In the genomic region with DNA sequence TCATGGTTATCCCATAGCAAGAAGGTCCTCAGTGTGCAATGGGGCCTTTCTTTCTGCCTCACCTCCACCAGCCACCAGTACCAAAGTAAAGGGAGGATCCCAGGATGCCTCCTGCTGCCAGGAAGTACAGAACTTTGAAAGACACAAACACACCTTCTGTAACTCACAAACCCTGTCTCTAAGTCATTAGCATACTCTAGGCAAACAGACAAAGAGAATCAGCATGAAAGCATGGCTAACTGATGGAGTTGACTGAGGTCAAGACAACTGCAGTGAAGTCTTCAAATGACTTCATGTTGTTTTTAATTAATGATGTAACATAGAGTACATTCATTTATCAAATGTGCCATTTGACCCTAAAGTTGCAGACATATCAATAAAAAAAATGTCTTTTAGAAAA, we compare ENCODE assay signal across 33 mouse cellular contexts.
"Had no signal": no experiment of that assay in that cellular context is flagged by ENCODE, and none has a peak within 500 bp of the region (broad histone marks: within the 10 kb centered on the region; RNA-seq: fewer than 3 reads in every experiment).

No protein-coding gene starts in this region.

- DNase-seq: left cerebral cortex, postnatal 4 days; liver; liver, embryonic 13.5 days; liver, postnatal 0 days; lung, adult 18-20 months; lung, adult 2 months; lung, embryonic 14.5 days; lung, postnatal 10 days; lung, postnatal 14 days; lung, postnatal 36 days; lung, postnatal 4 days; midbrain, embryonic 14.5 days had no signal

- H3K4me1 ChIP-seq: limb, embryonic 10.5 days; limb, embryonic 12.5 days; limb, embryonic 13.5 days; limb, embryonic 15.5 days; liver, embryonic 12.5 days; liver, embryonic 13.5 days; liver, embryonic 15.5 days; lung, embryonic 15.5 days; megakaryocyte, embryonic 14.5 days; midbrain, embryonic 10.5 days; midbrain, embryonic 12.5 days; midbrain, embryonic 13.5 days; midbrain, embryonic 15.5 days; neural tube, embryonic 12.5 days had no signal

- H3K27ac ChIP-seq: limb, embryonic 10.5 days; limb, embryonic 12.5 days; limb, embryonic 13.5 days; limb, embryonic 15.5 days; liver, embryonic 12.5 days; liver, embryonic 13.5 days; liver, embryonic 14.5 days; liver, embryonic 15.5 days; lung, embryonic 15.5 days; macrophage; midbrain, embryonic 10.5 days; midbrain, embryonic 12.5 days; midbrain, embryonic 13.5 days; midbrain, embryonic 15.5 days; neural tube, embryonic 12.5 days; neural tube, embryonic 13.5 days had no signal

- ATAC-seq: liver, embryonic 12.5 days; liver, postnatal 0 days; lung, postnatal 0 days; midbrain, embryonic 13.5 days; midbrain, embryonic 15.5 days; midbrain, embryonic 16.5 days had no signal

- H3K9ac ChIP-seq: limb, embryonic 12.5 days; limb, embryonic 13.5 days; limb, embryonic 15.5 days; liver, embryonic 12.5 days; liver, embryonic 13.5 days; liver, embryonic 14.5 days; liver, embryonic 15.5 days; liver, postnatal 0 days; lung, embryonic 14.5 days; lung, embryonic 15.5 days; midbrain, embryonic 12.5 days; midbrain, embryonic 13.5 days; midbrain, embryonic 15.5 days; neural tube, embryonic 12.5 days; neural tube, embryonic 13.5 days had no signal

- H3K4me3 ChIP-seq: limb, embryonic 10.5 days; limb, embryonic 12.5 days; limb, embryonic 13.5 days; limb, embryonic 15.5 days; liver, embryonic 12.5 days; liver, embryonic 13.5 days; liver, embryonic 15.5 days; lung, embryonic 15.5 days; megakaryocyte, embryonic 14.5 days; midbrain, embryonic 10.5 days; midbrain, embryonic 12.5 days; midbrain, embryonic 13.5 days; midbrain, embryonic 15.5 days; myocyte; neural tube, embryonic 12.5 days; neural tube, embryonic 13.5 days had no signal

- H3K4me2 ChIP-seq: limb, embryonic 12.5 days; limb, embryonic 13.5 days; limb, embryonic 15.5 days; liver, embryonic 11.5 days; liver, embryonic 12.5 days; liver, embryonic 13.5 days; liver, embryonic 15.5 days; lung, embryonic 14.5 days; lung, embryonic 15.5 days; midbrain, embryonic 11.5 days; midbrain, embryonic 12.5 days; midbrain, embryonic 13.5 days; midbrain, embryonic 15.5 days; neural tube, embryonic 12.5 days; neural tube, embryonic 13.5 days had no signal

- H3K36me3 ChIP-seq: limb, embryonic 10.5 days; limb, embryonic 12.5 days; limb, embryonic 13.5 days; limb, embryonic 15.5 days; liver, embryonic 12.5 days; liver, embryonic 13.5 days; liver, embryonic 15.5 days; lung, embryonic 15.5 days; midbrain, embryonic 10.5 days; midbrain, embryonic 12.5 days; midbrain, embryonic 13.5 days; midbrain, embryonic 15.5 days; neural tube, embryonic 12.5 days; neural tube, embryonic 13.5 days had no signal

- H3K9me3 ChIP-seq: limb, embryonic 10.5 days; limb, embryonic 12.5 days; limb, embryonic 13.5 days; limb, embryonic 15.5 days; liver, embryonic 12.5 days; liver, embryonic 13.5 days; liver, embryonic 15.5 days; lung, embryonic 15.5 days; midbrain, embryonic 12.5 days; midbrain, embryonic 15.5 days; neural tube, embryonic 12.5 days; neural tube, embryonic 13.5 days had no signal

- H3K27me3 ChIP-seq: limb, embryonic 12.5 days; limb, embryonic 13.5 days; limb, embryonic 15.5 days; liver, embryonic 12.5 days; liver, embryonic 13.5 days; liver, embryonic 15.5 days; lung, embryonic 15.5 days; megakaryocyte, embryonic 14.5 days; midbrain, embryonic 12.5 days; midbrain, embryonic 13.5 days; midbrain, embryonic 15.5 days; neural tube, embryonic 12.5 days; neural tube, embryonic 13.5 days had no signal
